Mouse (Mus musculus): ENCODE data around the gene Nexn. TPM values are rescaled to one million over a fixed set of nuclear protein-coding genes. Genes with fewer than 3 reads are reported as not detected.

The Nexn gene
- total RNA-seq, 1 experiment: 3.1 TPM

DNA sequence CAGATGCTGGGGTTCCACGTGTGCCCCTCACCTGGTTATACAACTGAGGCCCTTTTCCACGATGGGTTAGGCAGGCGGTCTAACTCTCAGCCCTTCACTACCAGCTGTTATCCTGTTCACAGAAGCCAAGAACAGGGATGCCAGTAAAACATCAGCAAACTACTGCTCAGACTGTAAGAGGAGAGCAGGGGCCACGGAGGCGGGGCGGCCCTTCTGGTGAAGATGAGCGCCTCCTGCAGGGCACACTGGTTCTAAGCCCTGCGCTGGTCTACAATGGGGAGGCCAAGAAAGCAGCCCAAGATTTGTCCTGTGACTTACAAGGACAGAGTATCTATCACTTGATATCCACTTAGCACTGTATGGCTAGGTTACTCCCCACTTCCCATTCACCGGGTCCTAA lies 21.7 kb upstream of the Nexn start:
- Histone ChIP-seq H3K36me3 (ENCODE audit: control insufficient read depth, insufficient read depth, low read length, poor library complexity, severe bottlenecking) (peaks cover 23% of the 10 kb centered on the region), H3K9ac (ENCODE audit: insufficient read depth, low read depth, low read length, poor library complexity, severe bottlenecking) (no peak overlapping the region), H3K27ac (ENCODE audit: insufficient read depth, low read depth, low read length, poor library complexity, severe bottlenecking) (no peak overlapping the region), H3K9me3 (ENCODE audit: control insufficient read depth, insufficient read depth, low read depth, low read length) (no peaks in the 10 kb centered on the region), H3K4me3 (ENCODE audit: insufficient read depth in 1 of 2, low read depth in 1 of 2, low read length in 2 of 2, poor library complexity in 1 of 2, severe bottlenecking in 1 of 2) (no peak overlapping the region), H3K4me1 (ENCODE audit: control insufficient read depth in 2 of 2, insufficient read depth in 2 of 2, low read length in 2 of 2, poor library complexity in 1 of 2) (no peaks in the 10 kb centered on the region)
- TF ChIP-seq ZC3H11A (IDR thresholded peaks at IDR 0.05; ENCODE audit: borderline replicate concordance, low read depth, low read length) (no peak), CHD2 (IDR thresholded peaks at IDR 0.05; ENCODE audit: low read depth, low read length) (no peak), MAFK (IDR thresholded peaks at IDR 0.05; ENCODE audit: insufficient read depth, low read depth, low read length) (no peak), ZNF384 (IDR thresholded peaks at IDR 0.05; ENCODE audit: low read depth, low read length) (no peak), HCFC1 (IDR thresholded peaks at IDR 0.05; ENCODE audit: borderline replicate concordance, insufficient read depth, low read length) (no peak)
- in situ Hi-C loops (cut with MboI; ENCODE audit: low sequenced_read_pairs in 2 of 2, unreplicated experiment in 2 of 2): no loop called here
- peak; percentile 16 for DNase-seq (ENCODE audit: low read depth, low spot score)

DNA sequence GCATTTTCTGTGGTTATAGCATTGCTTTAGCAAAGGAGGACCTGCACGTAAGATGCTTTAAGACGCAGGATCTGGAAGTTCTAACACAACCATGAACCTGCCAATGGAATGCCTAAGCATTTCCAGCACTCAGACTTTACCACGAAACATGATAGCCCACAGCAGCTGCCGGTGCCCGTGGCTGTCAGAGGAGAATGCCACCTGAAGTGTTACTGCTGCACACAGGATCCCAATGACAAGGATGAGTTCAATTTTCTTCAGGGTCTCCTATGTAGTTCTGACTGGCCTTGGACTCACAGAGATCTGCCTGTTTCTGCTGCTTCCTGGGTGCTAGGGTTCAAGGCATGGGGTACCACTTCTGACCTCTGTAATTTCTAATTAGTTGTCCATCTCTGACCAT lies 18.6 kb upstream of the Nexn start:
- peaks cover 18% of the 10 kb centered on the region for H3K36me3 ChIP-seq (ENCODE audit: control insufficient read depth, insufficient read depth, low read length, poor library complexity, severe bottlenecking)

DNA sequence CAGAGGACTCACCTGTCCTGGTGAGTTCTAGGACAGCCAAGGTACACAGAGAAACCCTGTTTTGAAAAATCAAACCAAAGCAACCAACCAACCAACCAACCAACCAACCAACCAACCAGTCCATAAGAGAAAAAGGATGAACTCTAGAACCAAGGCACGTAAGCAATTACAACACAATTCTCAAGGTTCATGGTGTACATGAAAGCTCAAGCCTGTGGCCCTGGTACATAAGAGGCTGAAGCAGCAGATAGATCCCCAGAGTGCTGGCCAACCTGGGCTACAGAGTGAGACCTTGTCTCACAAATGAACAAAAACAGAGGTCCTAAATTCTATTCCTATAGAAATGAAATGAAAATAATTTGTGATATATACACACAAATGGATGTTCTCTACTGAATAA lies 18.2 kb upstream of the Nexn start:
- in situ Hi-C loops (cut with MboI; ENCODE audit: low sequenced_read_pairs in 2 of 2, unreplicated experiment in 2 of 2): no loop called here
- H3K9ac ChIP-seq (ENCODE audit: insufficient read depth, low read depth, low read length, poor library complexity, severe bottlenecking): no peak overlapping the region
- no peak for TF ChIP-seq ZNF384 (IDR thresholded peaks at IDR 0.05; ENCODE audit: low read depth, low read length)
- TF ChIP-seq HCFC1 (IDR thresholded peaks at IDR 0.05; ENCODE audit: borderline replicate concordance, insufficient read depth, low read length): no peak
- TF ChIP-seq CHD2 (IDR thresholded peaks at IDR 0.05; ENCODE audit: low read depth, low read length): no peak
- no peak for TF ChIP-seq MAFK (IDR thresholded peaks at IDR 0.05; ENCODE audit: insufficient read depth, low read depth, low read length)
- no peak for TF ChIP-seq ZC3H11A (IDR thresholded peaks at IDR 0.05; ENCODE audit: borderline replicate concordance, low read depth, low read length)
- H3K27ac ChIP-seq (ENCODE audit: insufficient read depth, low read depth, low read length, poor library complexity, severe bottlenecking): no peak overlapping the region
- H3K36me3 ChIP-seq (ENCODE audit: control insufficient read depth, insufficient read depth, low read length, poor library complexity, severe bottlenecking): peaks cover 18% of the 10 kb centered on the region
- no peak for DNase-seq (ENCODE audit: low read depth, low spot score)
- no peaks in the 10 kb centered on the region for H3K9me3 ChIP-seq (ENCODE audit: control insufficient read depth, insufficient read depth, low read depth, low read length)
- H3K4me3 ChIP-seq (ENCODE audit: insufficient read depth in 1 of 2, low read depth in 1 of 2, low read length in 2 of 2, poor library complexity in 1 of 2, severe bottlenecking in 1 of 2): no peak overlapping the region
- H3K4me1 ChIP-seq (ENCODE audit: control insufficient read depth in 2 of 2, insufficient read depth in 2 of 2, low read length in 2 of 2, poor library complexity in 1 of 2): no peaks in the 10 kb centered on the region

More for the DNA sequence above, 18.6 kb upstream of the Nexn start:
- DNase-seq (ENCODE audit: low read depth, low spot score): no peak
- Histone ChIP-seq H3K4me3 (ENCODE audit: insufficient read depth in 1 of 2, low read depth in 1 of 2, low read length in 2 of 2, poor library complexity in 1 of 2, severe bottlenecking in 1 of 2) (no peak overlapping the region), H3K27ac (ENCODE audit: insufficient read depth, low read depth, low read length, poor library complexity, severe bottlenecking) (no peak overlapping the region), H3K9ac (ENCODE audit: insufficient read depth, low read depth, low read length, poor library complexity, severe bottlenecking) (no peak overlapping the region), H3K9me3 (ENCODE audit: control insufficient read depth, insufficient read depth, low read depth, low read length) (no peaks in the 10 kb centered on the region), H3K4me1 (ENCODE audit: control insufficient read depth in 2 of 2, insufficient read depth in 2 of 2, low read length in 2 of 2, poor library complexity in 1 of 2) (no peaks in the 10 kb centered on the region)
- in situ Hi-C loops (cut with MboI; ENCODE audit: low sequenced_read_pairs in 2 of 2, unreplicated experiment in 2 of 2): no loop called here
- TF ChIP-seq ZC3H11A (IDR thresholded peaks at IDR 0.05; ENCODE audit: borderline replicate concordance, low read depth, low read length) (no peak), MAFK (IDR thresholded peaks at IDR 0.05; ENCODE audit: insufficient read depth, low read depth, low read length) (no peak), HCFC1 (IDR thresholded peaks at IDR 0.05; ENCODE audit: borderline replicate concordance, insufficient read depth, low read length) (no peak), ZNF384 (IDR thresholded peaks at IDR 0.05; ENCODE audit: low read depth, low read length) (no peak), CHD2 (IDR thresholded peaks at IDR 0.05; ENCODE audit: low read depth, low read length) (no peak)

DNA sequence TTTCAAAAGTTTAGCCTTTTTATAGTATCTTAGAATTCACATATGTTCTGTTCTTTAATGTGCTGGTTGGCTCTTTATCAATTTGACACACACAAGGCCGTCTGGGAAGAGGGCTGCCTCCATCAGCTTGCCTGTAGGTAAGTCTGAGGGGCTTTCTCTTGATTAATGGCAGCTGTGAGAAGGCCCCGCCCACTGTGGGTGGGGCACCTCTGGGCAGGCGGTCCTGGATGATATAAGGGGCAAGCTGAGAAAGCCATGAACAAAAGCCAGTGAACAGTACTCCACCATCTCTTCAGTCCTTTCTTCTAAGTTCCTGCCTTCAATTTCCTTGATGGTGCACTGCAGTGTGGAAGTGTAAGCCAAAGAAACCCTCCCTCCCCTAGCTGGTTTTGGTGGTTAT lies 16.0 kb upstream of the Nexn start:
- H3K36me3 ChIP-seq (ENCODE audit: control insufficient read depth, insufficient read depth, low read length, poor library complexity, severe bottlenecking): peaks cover 8% of the 10 kb centered on the region

DNA sequence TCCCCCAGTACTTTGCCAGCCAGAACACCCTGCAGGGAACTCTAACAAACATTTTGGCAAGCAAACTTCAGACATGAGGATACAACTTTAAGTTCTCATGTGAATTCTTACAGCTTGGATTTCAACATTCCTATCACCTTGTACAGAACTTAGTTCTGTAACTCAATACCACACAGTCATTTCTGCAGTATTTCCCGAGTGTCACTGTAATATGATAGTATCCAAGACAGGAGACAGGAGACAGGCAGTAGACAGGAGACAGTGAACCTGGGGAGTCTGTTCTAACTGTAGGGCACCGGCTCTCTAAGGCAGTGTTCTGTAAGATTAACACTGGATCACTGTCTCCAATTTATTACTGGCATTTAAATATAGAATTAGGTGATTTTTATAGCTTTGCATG lies 12.3 kb upstream of the Nexn start:
- in situ Hi-C loops (cut with MboI; ENCODE audit: low sequenced_read_pairs in 2 of 2, unreplicated experiment in 2 of 2): no loop called here
- no peaks in the 10 kb centered on the region; the same call in 1 of the 2 replicates for H3K9me3 ChIP-seq (ENCODE audit: control insufficient read depth, insufficient read depth, low read depth, low read length)
- no peak overlapping the region for H3K27ac ChIP-seq (ENCODE audit: insufficient read depth, low read depth, low read length, poor library complexity, severe bottlenecking)
- DNase-seq (ENCODE audit: low read depth, low spot score): no peak
- no peak overlapping the region for H3K4me3 ChIP-seq (ENCODE audit: insufficient read depth in 1 of 2, low read depth in 1 of 2, low read length in 2 of 2, poor library complexity in 1 of 2, severe bottlenecking in 1 of 2)
- peaks cover 6% of the 10 kb centered on the region for H3K36me3 ChIP-seq (ENCODE audit: control insufficient read depth, insufficient read depth, low read length, poor library complexity, severe bottlenecking)
- H3K9ac ChIP-seq (ENCODE audit: insufficient read depth, low read depth, low read length, poor library complexity, severe bottlenecking): no peak overlapping the region
- no peaks in the 10 kb centered on the region for H3K4me1 ChIP-seq (ENCODE audit: control insufficient read depth in 2 of 2, insufficient read depth in 2 of 2, low read length in 2 of 2, poor library complexity in 1 of 2)
- no peak for TF ChIP-seq CHD2 (IDR thresholded peaks at IDR 0.05; ENCODE audit: low read depth, low read length)
- TF ChIP-seq HCFC1 (IDR thresholded peaks at IDR 0.05; ENCODE audit: borderline replicate concordance, insufficient read depth, low read length): no peak
- no peak for TF ChIP-seq MAFK (IDR thresholded peaks at IDR 0.05; ENCODE audit: insufficient read depth, low read depth, low read length)
- no peak for TF ChIP-seq ZC3H11A (IDR thresholded peaks at IDR 0.05; ENCODE audit: borderline replicate concordance, low read depth, low read length)
- TF ChIP-seq ZNF384 (IDR thresholded peaks at IDR 0.05; ENCODE audit: low read depth, low read length): no peak

More for the DNA sequence above, 16.0 kb upstream of the Nexn start:
- Histone ChIP-seq H3K27ac (ENCODE audit: insufficient read depth, low read depth, low read length, poor library complexity, severe bottlenecking) (no peak overlapping the region), H3K9ac (ENCODE audit: insufficient read depth, low read depth, low read length, poor library complexity, severe bottlenecking) (no peak overlapping the region), H3K9me3 (ENCODE audit: control insufficient read depth, insufficient read depth, low read depth, low read length) (no peaks in the 10 kb centered on the region), H3K4me3 (ENCODE audit: insufficient read depth in 1 of 2, low read depth in 1 of 2, low read length in 2 of 2, poor library complexity in 1 of 2, severe bottlenecking in 1 of 2) (no peak overlapping the region), H3K4me1 (ENCODE audit: control insufficient read depth in 2 of 2, insufficient read depth in 2 of 2, low read length in 2 of 2, poor library complexity in 1 of 2) (no peaks in the 10 kb centered on the region)
- DNase-seq (ENCODE audit: low read depth, low spot score): no peak
- TF ChIP-seq ZNF384 (IDR thresholded peaks at IDR 0.05; ENCODE audit: low read depth, low read length): no peak
- TF ChIP-seq HCFC1 (IDR thresholded peaks at IDR 0.05; ENCODE audit: borderline replicate concordance, insufficient read depth, low read length): no peak
- TF ChIP-seq MAFK (IDR thresholded peaks at IDR 0.05; ENCODE audit: insufficient read depth, low read depth, low read length): no peak
- no peak for TF ChIP-seq CHD2 (IDR thresholded peaks at IDR 0.05; ENCODE audit: low read depth, low read length)
- no peak for TF ChIP-seq ZC3H11A (IDR thresholded peaks at IDR 0.05; ENCODE audit: borderline replicate concordance, low read depth, low read length)
- in situ Hi-C loops (cut with MboI; ENCODE audit: low sequenced_read_pairs in 2 of 2, unreplicated experiment in 2 of 2): no loop called here

All from ES-E14 (cell line).